Comparison of ENCODE assay signal across 8 mouse cellular contexts in the genomic region with DNA sequence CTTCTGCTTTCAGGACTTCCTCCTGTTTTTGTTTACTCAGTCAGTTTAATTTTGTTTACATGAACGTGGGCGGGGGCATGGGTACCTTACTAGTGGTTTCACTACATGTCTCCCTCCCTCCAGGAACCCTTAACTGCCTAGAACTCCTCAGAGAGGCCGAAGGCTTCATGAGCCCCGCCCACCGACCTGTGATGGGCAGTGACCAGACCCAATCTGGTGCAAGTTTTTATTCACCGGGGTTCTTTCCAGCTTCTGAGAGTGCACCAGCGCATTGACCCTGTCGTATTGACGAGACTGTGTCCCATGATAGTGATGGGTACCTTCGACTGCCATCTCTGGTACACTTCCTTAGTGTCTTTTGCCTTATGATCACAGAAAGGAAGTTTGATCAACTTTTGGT. TPM values are rescaled to one million over a fixed set of nuclear protein-coding genes. Genes with fewer than 3 reads are reported as not detected.
DNase-seq lines count a peak whose midpoint lies in the region; ATAC-seq and TF ChIP-seq lines count a peak whose summit lies in the region.

No protein-coding gene starts in this region.

- no peak for TF ChIP-seq CTCF in kidney, adult 2 months (conservative IDR thresholded peaks at IDR 0.05; ENCODE audit: insufficient read depth, insufficient read length, low read depth, low read length)

- H3K4me3 ChIP-seq in embryonic facial prominence, embryonic 13.5 days: peak overlapping the region; percentile 51
- H3K4me3 ChIP-seq in kidney, adult 2 months (ENCODE audit: insufficient read depth, low read depth, low read length): peak overlapping the region; percentile 29
- peak overlapping the region; percentile 47 for H3K4me3 ChIP-seq in limb, embryonic 14.5 days (replicated peaks; ENCODE audit: low read length)
- peak overlapping the region; percentile 50; the same call in 1 of the 2 replicates for H3K4me3 ChIP-seq in midbrain, embryonic 15.5 days

- DNase-seq in 3T3-L1 (ENCODE audit: low read depth, low spot score): peak; percentile 69
- DNase-seq in adrenal gland, postnatal 14 days: peak; percentile 85
- DNase-seq in heart, adult 8-10 months (ENCODE audit: low spot score): peak; percentile 81
- DNase-seq in kidney, adult 2 months: peak; percentile 91
- peak; percentile 65 for DNase-seq in limb, embryonic 14.5 days (ENCODE audit: low spot score)
- DNase-seq in spleen, postnatal 10 days (ENCODE audit: low spot score in 2 of 2): peak; percentile 32 to 71

- no peak for ATAC-seq in embryonic facial prominence, embryonic 13.5 days (ENCODE audit: insufficient number of reproducible peaks, insufficient read depth, low FRiP score, low TSS enrichment, low read depth)
- ATAC-seq in limb, embryonic 14.5 days (ENCODE audit: low FRiP score, low read depth): no peak
- ATAC-seq in midbrain, embryonic 15.5 days (replicated peaks): peak; percentile 53; the same call in 1 of the 2 replicates

- no peak for TF ChIP-seq POLR2A in kidney, adult 2 months (IDR thresholded peaks at IDR 0.05; ENCODE audit: low read depth, low read length)
- TF ChIP-seq POLR2A in limb, embryonic 14.5 days (IDR thresholded peaks at IDR 0.05; ENCODE audit: borderline replicate concordance, extremely low read depth, insufficient read depth, insufficient read length): no peak

- peak overlapping the region; percentile 98 for H3K4me2 ChIP-seq in embryonic facial prominence, embryonic 13.5 days
- H3K4me2 ChIP-seq in limb, embryonic 14.5 days (replicated peaks; ENCODE audit: low read depth, low read length, severe bottlenecking): peak overlapping the region; percentile 98
- peak overlapping the region; percentile 99 for H3K4me2 ChIP-seq in midbrain, embryonic 15.5 days

- no peaks in the 10 kb centered on the region for H3K9me3 ChIP-seq in embryonic facial prominence, embryonic 13.5 days
- no peaks in the 10 kb centered on the region for H3K9me3 ChIP-seq in limb, embryonic 14.5 days (ENCODE audit: control insufficient read depth, low read length)
- no peaks in the 10 kb centered on the region for H3K9me3 ChIP-seq in midbrain, embryonic 15.5 days

- 0 out of 2 replicates have a peak overlapping the region, but pooled peaks have one; percentile 22 for H3K9ac ChIP-seq in embryonic facial prominence, embryonic 13.5 days
- H3K9ac ChIP-seq in limb, embryonic 14.5 days (ENCODE audit: low read depth, low read length, severe bottlenecking): no peak overlapping the region
- no peak overlapping the region for H3K9ac ChIP-seq in midbrain, embryonic 15.5 days

- no peaks in the 10 kb centered on the region for H3K36me3 ChIP-seq in embryonic facial prominence, embryonic 13.5 days
- no peaks in the 10 kb centered on the region for H3K36me3 ChIP-seq in kidney, adult 2 months (ENCODE audit: control insufficient read depth, insufficient read depth, low read length)
- no peaks in the 10 kb centered on the region for H3K36me3 ChIP-seq in limb, embryonic 14.5 days (ENCODE audit: control insufficient read depth, insufficient read depth, low read length)
- H3K36me3 ChIP-seq in midbrain, embryonic 15.5 days (replicated peaks): no peaks in the 10 kb centered on the region

- peaks cover 16% of the 10 kb centered on the region for H3K4me1 ChIP-seq in embryonic facial prominence, embryonic 13.5 days
- peaks cover 4% of the 10 kb centered on the region; the same call in 1 of the 2 replicates for H3K4me1 ChIP-seq in kidney, adult 2 months (ENCODE audit: control insufficient read depth, insufficient read depth, low read length)
- H3K4me1 ChIP-seq in limb, embryonic 14.5 days (ENCODE audit: control insufficient read depth, insufficient read depth, low read length): peaks cover 11% of the 10 kb centered on the region; the same call in 1 of the 2 replicates
- peaks cover 11% of the 10 kb centered on the region for H3K4me1 ChIP-seq in midbrain, embryonic 15.5 days

- 1% methylated on average over 10 of the region's 10 CpGs for WGBS in embryonic facial prominence, embryonic 13.5 days
- 2% methylated on average over 10 of the region's 10 CpGs for WGBS in kidney, adult 2 months
- 1% methylated on average over 10 of the region's 10 CpGs for WGBS in limb, embryonic 14.5 days
- 1% methylated on average over 10 of the region's 10 CpGs for WGBS in midbrain, embryonic 15.5 days

- H3K27ac ChIP-seq in embryonic facial prominence, embryonic 13.5 days: no peak overlapping the region
- no peak overlapping the region for H3K27ac ChIP-seq in kidney, adult 2 months (ENCODE audit: insufficient read depth, low read depth, low read length)
- no peak overlapping the region for H3K27ac ChIP-seq in limb, embryonic 14.5 days (replicated peaks; ENCODE audit: low read depth, low read length)
- no peak overlapping the region for H3K27ac ChIP-seq in midbrain, embryonic 15.5 days

- peaks cover 17% of the 10 kb centered on the region for H3K27me3 ChIP-seq in embryonic facial prominence, embryonic 13.5 days
- H3K27me3 ChIP-seq in kidney, adult 2 months (replicated peaks; ENCODE audit: control insufficient read depth, insufficient read depth, low read length): no peaks in the 10 kb centered on the region
- H3K27me3 ChIP-seq in limb, embryonic 14.5 days (ENCODE audit: control insufficient read depth, insufficient read depth, low read length): peaks cover 8% of the 10 kb centered on the region; the same call in 1 of the 2 replicates
- peaks cover 6% of the 10 kb centered on the region; the same call in 1 of the 2 replicates for H3K27me3 ChIP-seq in midbrain, embryonic 15.5 days (replicated peaks)

RNA-seq across cellular contexts. Expression of gene Grid1, which starts 51.5 kb away (rescaled TPM):
- 0.41 and 0.45 TPM in 2 replicates for total RNA-seq in adrenal gland, postnatal 14 days (2021)
- 0.81 and 1.0 TPM in 2 replicates for polyA plus RNA-seq in embryonic facial prominence, embryonic 13.5 days (2015; fragmentation: Nextera tagmentation; extraction: Ambion mirVana)
- under 1 TPM in 1 of 4 experiments, not detected in 3; 0.22 TPM for total RNA-seq in heart, adult 8-10 months (2022)
- 1.3 and 1.4 TPM in 2 replicates for polyA plus RNA-seq in kidney, adult 2 months (2012; rRNA removed)
- 2.0 and 2.2 TPM in 2 replicates for polyA plus RNA-seq in limb, embryonic 14.5 days (2012; rRNA removed)
- 0.86 and 0.87 TPM in 2 replicates for polyA plus RNA-seq in limb, embryonic 14.5 days (2014; fragmentation: Nextera tagmentation; extraction: Ambion mirVana)
- 7.7 and 8.8 TPM in 2 replicates for polyA plus RNA-seq in midbrain, embryonic 15.5 days (2015; fragmentation: Nextera tagmentation; extraction: Ambion mirVana)
